Mouse (Mus musculus) small intestine, adult 2 months (tissue): ENCODE measurements around the gene Qrfpr. TPM values are rescaled to one million over a fixed set of nuclear protein-coding genes. Genes with fewer than 3 reads are reported as not detected.

Experiments
- H3K27ac ChIP-seq: fragments of 200-500 bp; 2 replicates; pipeline ENCODE4 v1.5.1; 2012; ENCODE audit warnings: low read depth, low read length, control low read depth, inconsistent platforms; ENCODE audit not compliant: insufficient read depth
- H3K27me3 ChIP-seq: fragments of 200-500 bp; 2 replicates; pipeline ENCODE4 v1.6.1; 2012; ENCODE audit warnings: mild to moderate bottlenecking, moderate library complexity, low read length, inconsistent platforms; ENCODE audit not compliant: control insufficient read depth, insufficient read depth
- H3K36me3 ChIP-seq: fragments of 200-500 bp; 2 replicates; pipeline ENCODE4 v1.6.1; 2012; ENCODE audit warnings: mild to moderate bottlenecking, low read length, control low read depth, inconsistent platforms; ENCODE audit not compliant: control insufficient read depth, insufficient read depth
- H3K4me1 ChIP-seq: fragments of 200-500 bp; 2 replicates; pipeline ENCODE4 v1.6.1; 2012; ENCODE audit warnings: low read length, inconsistent platforms, mixed read lengths; ENCODE audit not compliant: control insufficient read depth, insufficient read depth, insufficient read length
- H3K4me3 ChIP-seq: fragments of 200-500 bp; 2 replicates; pipeline ENCODE4 v1.5.1; 2012; ENCODE audit warnings: low read depth, mild to moderate bottlenecking, control low read depth, inconsistent platforms, low read length, moderate library complexity
- CTCF ChIP-seq: fragments of 200-500 bp; IDR thresholded peaks from 2 replicates; pipeline ENCODE4 v1.5.1; 2012; ENCODE audit warnings: low read depth, mild to moderate bottlenecking, control low read depth, inconsistent platforms, low read length, moderate library complexity, mixed read lengths; ENCODE audit not compliant: insufficient replicate concordance, insufficient read length; ENCODE audit errors: extremely low read depth
- POLR2A ChIP-seq: fragments of 200-500 bp; IDR thresholded peaks from 2 replicates; pipeline ENCODE4 v1.6.1; 2012; ENCODE audit warnings: low read depth, mild to moderate bottlenecking, control low read depth, inconsistent platforms, low read length, moderate library complexity
- WGBS: fragments of 180-500 bp; shearing (Covaris S2); methylation state at CpG from one replicate; pipeline ENCODE4 v1.1.7; 2018; 5-methylcytosine and 5-hydroxymethylcytosine counted together
- polyA plus RNA-seq: library from polyadenylated mRNA; depleted of rRNA; stranded (reverse); fragments of >200 nt; gene quantifications from 2 replicates; pipeline ENCODE4 v1.2.3, GENCODE M21; 2012

The Qrfpr gene
- polyA plus RNA-seq, 1 experiment: not detected

DNA sequence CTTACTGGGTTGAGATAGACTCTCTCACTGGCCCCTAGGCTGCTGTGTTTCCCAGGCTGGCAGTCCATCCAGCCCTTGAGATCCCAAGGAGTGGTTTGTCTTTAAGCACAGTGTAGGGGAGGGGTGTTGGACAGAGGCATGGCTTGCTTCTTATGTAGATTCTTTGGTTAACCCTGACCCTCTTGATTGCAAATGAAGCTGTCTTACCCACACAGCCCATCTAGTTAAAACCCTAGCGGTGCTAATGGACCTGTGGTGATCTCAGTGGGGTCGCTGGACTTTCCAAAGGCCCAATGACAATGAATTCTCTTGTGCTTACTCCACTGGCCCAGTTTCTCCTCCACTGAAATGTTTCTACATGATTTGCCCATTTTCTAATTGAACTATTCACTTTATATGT, 1.2 kb upstream of the Qrfpr start:
- H3K36me3 ChIP-seq: no peaks in the 10 kb centered on the region
- no peak overlapping the region for H3K27ac ChIP-seq
- 37% methylated on average over 2 of the region's 2 CpGs for WGBS
- no peaks in the 10 kb centered on the region for H3K4me1 ChIP-seq
- TF ChIP-seq POLR2A: no peak
- no peak for TF ChIP-seq CTCF
- H3K4me3 ChIP-seq: no peak overlapping the region
- peaks cover 3% of the 10 kb centered on the region; the same call in 1 of the 2 replicates for H3K27me3 ChIP-seq

DNA sequence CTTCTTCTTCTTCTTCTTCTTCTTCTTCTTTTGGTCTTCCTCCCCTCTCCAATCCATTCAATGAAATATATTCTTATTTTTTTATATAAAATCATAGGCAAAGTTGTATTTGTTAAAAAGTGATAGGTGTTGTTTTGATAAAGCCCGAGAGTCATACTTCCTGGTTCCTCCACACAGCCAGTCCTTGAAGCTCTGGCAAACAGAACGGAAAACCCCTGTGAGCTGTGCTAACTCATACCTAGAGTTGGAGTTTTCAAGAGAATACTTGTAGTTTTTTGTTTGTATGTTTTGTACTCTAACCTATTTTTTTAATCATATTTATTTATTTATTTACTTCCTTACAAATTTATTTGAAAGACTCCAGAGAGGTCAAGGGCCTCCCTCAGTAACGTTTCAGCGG, 9.4 kb downstream of the Qrfpr start:
- TF ChIP-seq CTCF (no peak), POLR2A (no peak)
- Histone ChIP-seq H3K27ac (no peak overlapping the region), H3K4me1 (no peaks in the 10 kb centered on the region), H3K27me3 (no peaks in the 10 kb centered on the region), H3K4me3 (no peak overlapping the region), H3K36me3 (no peaks in the 10 kb centered on the region)
- WGBS: 64% methylated on average over 4 of the region's 4 CpGs

DNA sequence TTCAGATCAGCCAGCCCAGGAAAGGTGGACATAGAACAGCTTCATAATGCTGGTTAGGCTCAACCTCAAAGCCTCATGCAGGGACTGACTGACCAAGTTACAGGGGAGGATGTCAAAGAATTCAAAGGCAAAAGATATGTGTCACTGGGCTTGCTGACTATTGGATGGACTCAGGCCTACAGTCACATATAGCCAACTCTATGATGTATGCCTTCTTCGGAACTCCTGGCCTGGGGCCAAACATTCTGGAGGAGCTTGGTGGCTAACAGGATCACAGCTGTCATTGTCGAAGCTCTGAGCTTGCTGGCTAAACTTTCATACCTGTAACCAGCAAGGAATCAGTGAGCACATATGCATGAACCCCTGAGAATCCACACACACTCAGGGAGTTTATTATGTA, 11.2 kb downstream of the Qrfpr start:
- Histone ChIP-seq H3K4me3 (no peak overlapping the region), H3K36me3 (no peaks in the 10 kb centered on the region), H3K27ac (no peak overlapping the region), H3K27me3 (no peaks in the 10 kb centered on the region), H3K4me1 (no peaks in the 10 kb centered on the region)
- WGBS: 55% methylated on average over 2 of the region's 2 CpGs
- TF ChIP-seq POLR2A: no peak
- no peak for TF ChIP-seq CTCF

DNA sequence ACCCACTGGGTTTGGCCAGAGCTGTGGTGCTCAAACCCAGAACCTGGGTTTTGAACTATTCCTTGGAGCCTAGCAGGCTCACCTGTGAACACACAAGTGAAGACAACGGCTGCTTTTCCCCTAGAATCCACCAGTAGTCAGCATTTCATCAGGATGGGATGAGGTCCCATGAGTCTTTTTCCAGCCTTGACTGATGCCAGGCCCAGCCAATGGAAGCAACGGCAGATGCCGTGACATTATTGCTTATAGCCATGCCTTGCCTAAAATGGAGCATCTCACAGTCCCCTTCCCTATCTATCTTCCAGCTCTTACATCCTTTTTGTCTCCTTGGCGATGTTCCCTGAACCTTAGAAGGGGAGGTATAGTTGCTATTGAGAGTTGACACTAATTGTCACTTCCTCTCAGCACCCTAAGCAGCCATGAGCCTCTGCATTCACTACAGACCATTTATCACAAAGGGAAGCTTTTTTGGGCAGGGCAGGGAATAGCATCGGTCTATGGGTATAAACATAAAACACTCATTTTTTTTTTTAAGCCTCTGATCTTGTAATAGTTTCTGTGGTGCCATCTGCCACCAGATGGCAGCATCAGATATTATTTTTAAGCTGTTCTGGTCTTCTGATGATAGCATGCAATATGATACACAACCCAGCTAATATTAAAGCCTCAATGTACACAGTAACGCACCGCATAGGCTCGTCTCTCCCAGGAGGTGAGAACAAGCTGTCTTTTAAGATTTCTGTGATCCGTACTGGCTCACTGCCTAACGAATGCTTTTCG, 12.1 kb downstream of the Qrfpr start:
- Histone ChIP-seq H3K27me3 (no peaks in the 10 kb centered on the region), H3K4me1 (no peaks in the 10 kb centered on the region), H3K4me3 (no peak overlapping the region), H3K36me3 (no peaks in the 10 kb centered on the region), H3K27ac (no peak overlapping the region)
- TF ChIP-seq POLR2A (no peak), CTCF (no peak)
- WGBS: 47% methylated on average over 11 of the region's 11 CpGs

DNA sequence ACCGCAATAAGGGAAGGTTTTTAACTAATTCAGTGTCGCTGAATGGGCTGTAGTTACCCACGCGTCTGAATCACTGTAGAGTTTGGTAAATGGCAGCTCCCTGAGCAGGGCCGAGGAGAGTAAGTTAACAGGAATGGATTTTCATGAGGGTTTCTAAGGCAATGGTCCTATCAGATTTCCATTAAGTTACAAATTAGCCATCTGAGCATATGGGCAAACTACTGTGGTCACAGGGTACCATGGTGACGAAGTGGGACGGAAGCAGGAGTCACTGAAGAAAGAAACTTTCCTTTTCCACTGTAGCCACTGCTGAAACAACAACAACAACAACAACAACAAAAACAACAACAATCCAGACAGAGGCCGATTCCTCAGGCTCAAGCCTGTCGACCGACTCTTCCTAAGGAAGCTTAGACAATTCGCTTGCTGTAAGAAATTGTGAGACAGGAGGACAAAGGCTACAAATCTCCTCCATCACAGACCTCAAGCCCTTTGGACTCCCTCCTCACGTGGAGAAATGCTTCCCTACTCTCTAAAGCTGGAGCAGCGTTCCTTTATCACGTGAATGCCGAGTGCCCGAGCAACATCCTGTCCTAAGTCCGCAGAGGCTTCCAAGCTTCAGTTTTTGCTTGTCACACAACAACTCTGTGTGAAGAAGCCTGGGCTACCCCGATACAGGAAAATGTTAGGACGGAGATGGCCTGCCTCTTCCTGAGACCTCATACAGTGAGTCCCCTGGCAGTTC, 14.4 kb downstream of the Qrfpr start:
- H3K4me3 ChIP-seq: no peak overlapping the region
- no peak for TF ChIP-seq CTCF
- TF ChIP-seq POLR2A: no peak

GRCm38 (mm10) chr3:36202932-36203331, 19.2 kb downstream of the Qrfpr start:
- no peaks in the 10 kb centered on the region for H3K36me3 ChIP-seq
- H3K4me1 ChIP-seq: no peaks in the 10 kb centered on the region
- no peaks in the 10 kb centered on the region for H3K27me3 ChIP-seq
- TF ChIP-seq CTCF (no peak), POLR2A (no peak)
- H3K27ac ChIP-seq: no peak overlapping the region
- 73% methylated on average over 7 of the region's 7 CpGs for WGBS
- no peak overlapping the region for H3K4me3 ChIP-seq

More for the DNA sequence above, 14.4 kb downstream of the Qrfpr start:
- no peaks in the 10 kb centered on the region for H3K36me3 ChIP-seq
- H3K27ac ChIP-seq: no peak overlapping the region
- H3K4me1 ChIP-seq: no peaks in the 10 kb centered on the region
- H3K27me3 ChIP-seq: no peaks in the 10 kb centered on the region
- WGBS: 54% methylated on average over 19 of the region's 19 CpGs

DNA sequence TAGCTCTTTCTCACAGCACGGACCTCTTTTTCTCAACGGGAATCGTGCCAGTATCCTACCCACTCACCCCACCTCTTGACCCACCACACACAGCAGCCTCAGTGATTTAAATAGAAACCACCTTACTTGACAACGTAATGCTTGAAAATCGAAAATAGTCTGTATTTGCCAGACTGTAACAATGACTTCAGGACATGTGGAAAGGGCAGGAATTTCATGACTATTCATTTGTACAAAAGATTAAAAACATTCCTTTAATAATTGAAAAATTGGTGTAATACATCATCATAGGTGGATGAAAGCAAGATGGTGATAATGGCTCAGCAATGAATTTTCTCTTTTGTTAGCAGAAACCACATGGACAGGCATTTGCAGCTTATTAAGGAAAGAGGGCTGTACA, 21.0 kb downstream of the Qrfpr start:
- TF ChIP-seq POLR2A (no peak), CTCF (no peak)
- Histone ChIP-seq H3K4me1 (no peaks in the 10 kb centered on the region), H3K27ac (no peak overlapping the region), H3K36me3 (no peaks in the 10 kb centered on the region), H3K4me3 (no peak overlapping the region), H3K27me3 (no peaks in the 10 kb centered on the region)
- WGBS: 70% methylated on average over 5 of the region's 5 CpGs
